Mouse (Mus musculus) MN1 (cell line): ENCODE data around the gene Olfr1167.
"Not testable (repeated sequence)": the region's sequence is repeated elsewhere in the genome, so short reads cannot be mapped to it uniquely, and the experiment has no call there.

ENCODE experiments used
- DNase-seq: peaks from one replicate; pipeline ENCODE4 v3.0.0-alpha.2; 2016; ENCODE audit warnings: low spot score

Gene Olfr1167

GRCm38 (mm10) chr2:88155093-88155492 lies at the start of gene Olfr1167:
Gene Olfr1167, minus strand, starts transcription at chr2:88155193.
- DNase-seq: not testable (repeated sequence)

DNA sequence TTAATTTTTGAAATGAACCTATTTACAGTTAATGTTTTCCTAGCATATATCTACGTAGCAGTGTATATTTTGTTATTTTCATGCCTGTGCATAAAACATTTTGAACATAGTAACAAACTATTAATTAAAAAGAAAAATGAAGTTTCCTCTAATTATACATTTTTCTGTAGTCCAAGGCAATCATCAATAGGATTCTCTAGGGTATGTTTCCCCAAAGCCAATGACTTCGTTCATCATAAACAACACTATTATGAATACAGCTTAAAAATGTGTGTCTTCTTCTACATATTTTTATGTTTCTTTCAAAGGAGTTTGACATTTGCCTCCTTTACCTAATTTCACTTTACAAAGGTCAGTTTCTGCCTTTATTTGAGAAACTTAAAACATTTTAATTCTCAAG lies 26.6 kb upstream of the Olfr1167 start, which contains the start of gene Olfr1168:
Gene Olfr1168, plus strand, starts transcription at position 301 of the 400 bp plus-strand sequence.
- no peak for DNase-seq

GRCm38 (mm10) chr2:88128172-88128571 lies 26.8 kb downstream of the Olfr1167 start, which contains the start of gene Olfr1166:
Gene Olfr1166, minus strand, starts transcription at chr2:88128272.
- no peak for DNase-seq
